Mouse (Mus musculus) midbrain, embryonic 16.5 days (tissue): ENCODE data around the gene Ascc2. TPM values are rescaled to one million over a fixed set of nuclear protein-coding genes. Genes with fewer than 3 reads are reported as not detected.
A peak's percentile ranks its signal among the peaks of the same experiment; 100 is the strongest.

Source experiments
- ATAC-seq: fragments of 200-750 bp; cut with Nextera tagmentation; 2 replicates; pipeline ENCODE4 v1.8.0; 2017; ENCODE audit warnings: moderate TSS enrichment
- H3K27ac ChIP-seq: fragments of 300-500 bp; sonication (generic); 2 replicates; pipeline ENCODE4 v1.5.1; 2014; ENCODE audit warnings: mild to moderate bottlenecking, low read length, mixed read lengths
- H3K27me3 ChIP-seq: fragments of 300-500 bp; sonication (generic); 2 replicates; pipeline ENCODE4 v1.6.1; 2014; ENCODE audit warnings: low read depth, low read length, mixed read lengths; ENCODE audit not compliant: control insufficient read depth, insufficient read depth
- H3K36me3 ChIP-seq: fragments of 300-500 bp; sonication (generic); 2 replicates; pipeline ENCODE4 v1.6.1; 2014; ENCODE audit warnings: mild to moderate bottlenecking, low read length, moderate library complexity, mixed read lengths; ENCODE audit not compliant: control insufficient read depth, insufficient read depth
- H3K4me1 ChIP-seq: fragments of 300-500 bp; sonication (generic); 2 replicates; pipeline ENCODE4 v1.6.1; 2014; ENCODE audit warnings: mild to moderate bottlenecking, low read length, mixed read lengths; ENCODE audit not compliant: control insufficient read depth, insufficient read depth
- H3K4me2 ChIP-seq: fragments of 300-500 bp; sonication (generic); 2 replicates; pipeline ENCODE4 v1.6.1; 2014; ENCODE audit warnings: mild to moderate bottlenecking, low read length, mixed read lengths
- H3K4me3 ChIP-seq: fragments of 300-500 bp; sonication (generic); 2 replicates; pipeline ENCODE4 v1.5.1; 2014; ENCODE audit warnings: low read depth, mild to moderate bottlenecking, low read length, moderate library complexity, mixed read lengths
- H3K9ac ChIP-seq: fragments of 300-500 bp; sonication (generic); 2 replicates; pipeline ENCODE4 v1.6.1; 2014; ENCODE audit warnings: low read depth, low read length, mixed read lengths
- H3K9me3 ChIP-seq: fragments of 300-500 bp; sonication (generic); replicated peaks from 2 replicates; pipeline ENCODE4 v1.6.1; 2014; ENCODE audit warnings: mild to moderate bottlenecking, low read length, mixed read lengths; ENCODE audit not compliant: control insufficient read depth, poor library complexity, severe bottlenecking
- WGBS: fragments of 180-500 bp; shearing (Covaris S2); extraction: QIAGEN DNeasy Blood & Tissue Kit; methylation state at CpG from one replicate; pipeline ENCODE4 v1.1.7; 2014; 5-methylcytosine and 5-hydroxymethylcytosine counted together
- polyA plus RNA-seq: library from polyadenylated mRNA; unstranded; fragments of >200 nt; fragmentation: Nextera tagmentation; extraction: Ambion mirVana; gene quantifications from 2 replicates; pipeline ENCODE4 v1.2.1, GENCODE M21; 2015

Gene Ascc2
- polyA plus RNA-seq, 1 experiment from 2014 or later: 20.5 TPM

DNA sequence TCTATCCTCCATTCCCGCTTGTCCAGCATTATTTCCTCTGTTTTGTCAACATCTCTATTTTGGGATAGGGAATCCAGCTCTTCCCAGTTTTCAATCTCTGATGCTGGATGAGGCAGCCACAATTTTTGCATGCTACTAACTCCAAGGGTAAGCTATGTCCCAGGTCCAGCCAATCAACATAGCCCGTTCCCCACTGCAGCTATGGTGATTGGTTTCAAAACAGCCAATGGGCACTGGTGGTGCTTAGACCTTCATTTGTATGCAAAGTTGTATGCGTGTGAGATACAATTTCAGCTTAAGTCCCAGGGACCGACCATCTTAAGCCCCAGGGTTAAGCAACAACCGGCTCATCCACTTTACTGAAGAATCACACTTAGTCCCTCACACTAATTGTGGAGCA is 14.6 kb upstream of the Ascc2 start:
- Histone ChIP-seq H3K27ac (no peak overlapping the region), H3K4me3 (no peak overlapping the region), H3K27me3 (no peaks in the 10 kb centered on the region), H3K4me2 (no peak overlapping the region), H3K4me1 (no peaks in the 10 kb centered on the region), H3K9ac (no peak overlapping the region), H3K36me3 (no peaks in the 10 kb centered on the region), H3K9me3 (no peaks in the 10 kb centered on the region)
- no peak for ATAC-seq
- 44% methylated on average over 5 of the region's 5 CpGs for WGBS

- Histone ChIP-seq H3K4me1 (no peaks in the 10 kb centered on the region), H3K4me3 (no peak overlapping the region), H3K9ac (no peak overlapping the region), H3K4me2 (no peak overlapping the region), H3K27ac (no peak overlapping the region), H3K9me3 (no peaks in the 10 kb centered on the region), H3K36me3 (no peaks in the 10 kb centered on the region), H3K27me3 (no peaks in the 10 kb centered on the region)
- ATAC-seq: no peak
- 62% methylated on average over 7 of the region's 7 CpGs for WGBS
Measured at GRCm38 (mm10) chr11:4625931-4626330, 11.6 kb upstream of the Ascc2 start.

- H3K36me3 ChIP-seq: no peaks in the 10 kb centered on the region
- H3K4me1 ChIP-seq: no peaks in the 10 kb centered on the region
- no peak overlapping the region for H3K4me3 ChIP-seq
- ATAC-seq: no peak
- WGBS: 67% methylated on average over 7 of the region's 7 CpGs
- no peaks in the 10 kb centered on the region for H3K27me3 ChIP-seq
- H3K9ac ChIP-seq: no peak overlapping the region
- H3K9me3 ChIP-seq: no peaks in the 10 kb centered on the region
- H3K4me2 ChIP-seq: no peak overlapping the region
- H3K27ac ChIP-seq: no peak overlapping the region
Measured at GRCm38 (mm10) chr11:4627636-4628035, 9.9 kb upstream of the Ascc2 start.

- no peak overlapping the region for H3K4me2 ChIP-seq
- 0 out of 2 replicates have a peak overlapping the region, but pooled peaks have one; percentile 10 for H3K27ac ChIP-seq
- 24% methylated on average over 8 of the region's 8 CpGs for WGBS
- no peak for ATAC-seq
- H3K4me1 ChIP-seq: no peaks in the 10 kb centered on the region
- H3K36me3 ChIP-seq: no peaks in the 10 kb centered on the region
- no peaks in the 10 kb centered on the region for H3K27me3 ChIP-seq
- no peaks in the 10 kb centered on the region for H3K9me3 ChIP-seq
- H3K4me3 ChIP-seq: no peak overlapping the region
- no peak overlapping the region for H3K9ac ChIP-seq
Measured at GRCm38 (mm10) chr11:4629861-4630280, 7.7 kb upstream of the Ascc2 start.

DNA sequence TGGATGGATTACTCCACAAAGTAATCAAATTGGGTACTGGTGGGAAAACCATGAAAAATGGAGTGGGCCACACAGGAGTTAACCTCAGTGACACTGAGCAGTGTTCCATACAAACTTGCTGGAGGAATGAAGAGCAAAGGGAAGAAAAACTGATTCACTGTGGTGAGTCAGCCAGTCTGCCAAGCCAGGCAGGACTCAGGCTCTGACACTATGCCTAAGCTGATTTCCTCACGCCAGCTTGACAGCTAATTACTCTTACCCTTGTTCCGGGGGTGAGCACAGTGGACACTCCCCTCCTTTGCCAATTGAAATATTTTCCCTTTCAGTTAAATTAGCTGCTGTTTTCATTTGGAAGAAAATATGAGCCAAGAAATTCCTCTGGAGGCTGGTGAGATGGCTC is 4.1 kb upstream of the Ascc2 start:
- H3K4me3 ChIP-seq: no peak overlapping the region
- peaks cover 3% of the 10 kb centered on the region for H3K4me1 ChIP-seq
- no peak overlapping the region for H3K4me2 ChIP-seq
- 55% methylated on average over 2 of the region's 2 CpGs for WGBS
- no peak overlapping the region for H3K27ac ChIP-seq
- no peak overlapping the region for H3K9ac ChIP-seq
- H3K27me3 ChIP-seq: no peaks in the 10 kb centered on the region
- no peak for ATAC-seq
- H3K9me3 ChIP-seq: no peaks in the 10 kb centered on the region
- no peaks in the 10 kb centered on the region for H3K36me3 ChIP-seq

GRCm38 (mm10) chr11:4634395-4634794 is 3.2 kb upstream of the Ascc2 start:
- no peak for ATAC-seq
- Histone ChIP-seq H3K27me3 (no peaks in the 10 kb centered on the region), H3K4me1 (peaks cover 10% of the 10 kb centered on the region), H3K4me3 (no peak overlapping the region), H3K27ac (no peak overlapping the region), H3K9ac (no peak overlapping the region), H3K36me3 (no peaks in the 10 kb centered on the region), H3K9me3 (no peaks in the 10 kb centered on the region), H3K4me2 (no peak overlapping the region)
- 82% methylated on average over 5 of the region's 5 CpGs for WGBS

GRCm38 (mm10) chr11:4636782-4637342 is 685 bp upstream of the Ascc2 start:
- no peak overlapping the region for H3K27ac ChIP-seq
- peaks cover 10% of the 10 kb centered on the region for H3K4me1 ChIP-seq
- no peak for ATAC-seq
- WGBS: 62% methylated on average over 5 of the region's 5 CpGs
- no peak overlapping the region for H3K9ac ChIP-seq
- H3K4me3 ChIP-seq: peak overlapping the region; percentile 74; the same call in 1 of the 2 replicates
- H3K9me3 ChIP-seq: no peaks in the 10 kb centered on the region
- peak overlapping the region; percentile 86 for H3K4me2 ChIP-seq
- no peaks in the 10 kb centered on the region for H3K27me3 ChIP-seq
- H3K36me3 ChIP-seq: no peaks in the 10 kb centered on the region

DNA sequence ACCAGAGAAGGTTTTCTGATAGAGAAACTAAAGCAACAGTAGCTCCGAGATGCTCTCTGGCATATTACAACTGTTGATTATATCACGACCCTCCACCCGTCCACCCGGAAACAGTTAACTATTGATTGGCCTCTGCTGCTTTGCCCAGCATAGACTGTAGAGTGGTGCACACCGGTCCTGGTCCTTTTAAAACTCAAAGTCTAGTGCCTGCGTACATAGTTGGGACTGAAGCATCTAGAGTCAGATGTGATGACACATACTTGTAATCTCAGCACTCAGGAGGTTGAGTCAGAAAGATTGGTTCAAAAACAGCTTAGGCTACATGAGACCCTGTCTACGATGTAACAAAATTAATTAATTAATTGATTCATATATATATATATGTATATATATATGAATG is 714 bp downstream of the Ascc2 start:
- Histone ChIP-seq H3K4me2 (peak overlapping the region; percentile 86), H3K4me3 (peak overlapping the region; percentile 74), H3K36me3 (no peaks in the 10 kb centered on the region), H3K27me3 (no peaks in the 10 kb centered on the region), H3K27ac (no peak overlapping the region), H3K9ac (peak overlapping the region; percentile 77), H3K4me1 (peaks cover 10% of the 10 kb centered on the region), H3K9me3 (no peaks in the 10 kb centered on the region)
- ATAC-seq: peak; percentile 48
- 28% methylated on average over 7 of the region's 7 CpGs for WGBS

DNA sequence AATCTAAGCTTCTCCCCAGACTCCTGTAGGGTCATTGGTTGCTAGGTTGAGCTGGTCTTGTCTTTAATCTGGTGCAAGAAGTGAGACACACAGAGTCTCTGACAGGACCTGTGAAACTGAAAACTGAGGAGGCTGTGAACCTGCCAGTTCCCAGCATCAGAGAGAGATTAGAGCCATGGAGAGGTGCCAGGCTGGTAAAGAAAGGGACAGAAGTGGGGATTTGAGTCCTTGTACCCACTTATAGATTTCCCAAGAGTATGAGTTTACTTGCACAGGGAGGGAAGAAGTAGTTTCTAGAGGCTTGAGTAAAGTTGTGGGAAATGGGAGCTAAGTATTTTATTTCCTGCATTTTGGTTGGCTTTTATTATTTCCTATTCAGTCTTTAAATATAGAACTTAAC is 3.6 kb downstream of the Ascc2 start:
- Histone ChIP-seq H3K27me3 (no peaks in the 10 kb centered on the region), H3K4me3 (no peak overlapping the region), H3K4me1 (peaks cover 10% of the 10 kb centered on the region), H3K9ac (no peak overlapping the region), H3K36me3 (no peaks in the 10 kb centered on the region), H3K4me2 (no peak overlapping the region), H3K9me3 (no peaks in the 10 kb centered on the region), H3K27ac (no peak overlapping the region)
- ATAC-seq: no peak
